Mouse (Mus musculus): ENCODE results near the gene Stx8. TPM values are rescaled to one million over a fixed set of nuclear protein-coding genes. Genes with fewer than 3 reads are reported as not detected.

Stx8 gene
- polyA plus RNA-seq, 1 experiment from 2014 or later, result 68.5 TPM

GRCm38 (mm10) chr11:68205572-68206229 is 239.7 kb downstream of the Stx8 start:
- 0 out of 2 replicates have a peak, but pooled peaks cover 3% of the 10 kb centered on the region for H3K36me3 ChIP-seq (ENCODE audit: control insufficient read depth, insufficient read depth, low read length)
- no peak overlapping the region for H3K4me2 ChIP-seq (replicated peaks; ENCODE audit: low read depth, low read length)
- no peaks in the 10 kb centered on the region for H3K27me3 ChIP-seq (ENCODE audit: control insufficient read depth, insufficient read depth, low read length)
- ATAC-seq (ENCODE audit: insufficient number of reproducible peaks, insufficient read depth, low FRiP score, low read depth), result no peak
- WGBS, result 80% methylated on average over 10 of the region's 10 CpGs
- no peaks in the 10 kb centered on the region for H3K9me3 ChIP-seq (ENCODE audit: control insufficient read depth, low read depth, low read length)
- no peak overlapping the region for H3K9ac ChIP-seq (replicated peaks; ENCODE audit: low read depth, low read length)
- H3K4me3 ChIP-seq (ENCODE audit: low read depth, low read length), result no peak overlapping the region
- no peak overlapping the region; the same call in 1 of the 2 replicates for H3K27ac ChIP-seq (ENCODE audit: low read length)
- peaks cover 26% of the 10 kb centered on the region; the same call in 1 of the 2 replicates for H3K4me1 ChIP-seq (ENCODE audit: control insufficient read depth, insufficient read depth, low read length)

DNA sequence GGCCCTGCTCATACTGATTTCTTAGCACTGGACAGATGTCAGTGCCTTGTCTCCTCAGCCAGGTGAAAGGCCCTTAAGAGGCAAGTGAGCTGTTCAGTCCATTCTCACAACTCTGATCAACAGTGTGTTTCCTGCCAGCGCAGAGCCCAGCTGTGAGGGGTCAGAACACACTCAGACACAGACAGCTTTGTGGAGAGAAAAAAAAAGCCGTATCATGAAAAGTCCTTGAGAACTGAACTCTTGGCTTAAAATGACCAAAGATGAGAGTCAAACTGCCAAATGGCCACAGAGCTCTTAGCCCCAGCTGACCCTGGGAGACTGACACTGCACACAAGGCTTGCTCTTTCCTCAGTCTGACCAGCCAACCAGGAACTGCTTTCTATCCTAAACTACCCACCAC is 242.0 kb downstream of the Stx8 start:
- H3K4me3 ChIP-seq (ENCODE audit: low read depth, low read length), result no peak overlapping the region
- H3K4me1 ChIP-seq (ENCODE audit: control insufficient read depth, insufficient read depth, low read length), result peaks cover 31% of the 10 kb centered on the region; the same call in 1 of the 2 replicates
- WGBS, result 71% methylated on average over 2 of the region's 2 CpGs
- no peak overlapping the region for H3K4me2 ChIP-seq (replicated peaks; ENCODE audit: low read depth, low read length)
- 0 out of 2 replicates have a peak, but pooled peaks cover 3% of the 10 kb centered on the region for H3K36me3 ChIP-seq (ENCODE audit: control insufficient read depth, insufficient read depth, low read length)
- H3K27me3 ChIP-seq (ENCODE audit: control insufficient read depth, insufficient read depth, low read length), result no peaks in the 10 kb centered on the region
- no peak for ATAC-seq (ENCODE audit: insufficient number of reproducible peaks, insufficient read depth, low FRiP score, low read depth)
- H3K27ac ChIP-seq (ENCODE audit: low read length), result peak overlapping the region; percentile 76
- no peaks in the 10 kb centered on the region for H3K9me3 ChIP-seq (ENCODE audit: control insufficient read depth, low read depth, low read length)
- H3K9ac ChIP-seq (replicated peaks; ENCODE audit: low read depth, low read length), result no peak overlapping the region

DNA sequence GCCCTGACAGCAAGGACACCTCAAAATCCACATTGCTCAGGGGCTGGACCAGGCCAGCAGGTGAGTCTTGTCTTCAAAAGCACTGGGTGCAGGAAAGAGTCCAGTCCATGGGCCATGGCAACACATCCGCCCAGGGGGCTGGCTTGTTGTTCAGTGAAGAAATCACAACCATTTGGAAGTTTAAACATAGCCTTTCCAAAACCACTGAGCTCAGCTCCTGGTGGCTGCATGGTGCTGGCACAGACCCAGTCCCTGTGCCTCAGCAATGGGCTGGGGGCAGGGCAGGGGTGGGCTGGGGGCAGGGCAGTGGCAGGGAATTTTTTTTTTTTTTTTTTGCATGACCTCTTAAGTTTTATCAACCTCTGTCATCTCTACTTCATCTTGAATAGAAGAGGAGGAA is 242.6 kb downstream of the Stx8 start:
- Histone ChIP-seq H3K4me3 (ENCODE audit: low read depth, low read length) (no peak overlapping the region), H3K9me3 (ENCODE audit: control insufficient read depth, low read depth, low read length) (no peaks in the 10 kb centered on the region), H3K9ac (replicated peaks; ENCODE audit: low read depth, low read length) (no peak overlapping the region), H3K27ac (ENCODE audit: low read length) (peak overlapping the region; percentile 76), H3K4me2 (replicated peaks; ENCODE audit: low read depth, low read length) (no peak overlapping the region), H3K36me3 (ENCODE audit: control insufficient read depth, insufficient read depth, low read length) (0 out of 2 replicates have a peak, but pooled peaks cover 3% of the 10 kb centered on the region), H3K27me3 (ENCODE audit: control insufficient read depth, insufficient read depth, low read length) (no peaks in the 10 kb centered on the region), H3K4me1 (ENCODE audit: control insufficient read depth, insufficient read depth, low read length) (peaks cover 31% of the 10 kb centered on the region; the same call in 1 of the 2 replicates)
- 73% methylated on average over 1 of the region's 1 CpGs for WGBS
- ATAC-seq (ENCODE audit: insufficient number of reproducible peaks, insufficient read depth, low FRiP score, low read depth), result no peak

GRCm38 (mm10) chr11:68209506-68209905 is 243.5 kb downstream of the Stx8 start:
- H3K9ac ChIP-seq (replicated peaks; ENCODE audit: low read depth, low read length), result no peak overlapping the region
- no peak overlapping the region for H3K4me2 ChIP-seq (replicated peaks; ENCODE audit: low read depth, low read length)
- H3K27ac ChIP-seq (ENCODE audit: low read length), result peak overlapping the region; percentile 72; the same call in 1 of the 2 replicates
- H3K4me1 ChIP-seq (ENCODE audit: control insufficient read depth, insufficient read depth, low read length), result peaks cover 26% of the 10 kb centered on the region; the same call in 1 of the 2 replicates
- no peak for ATAC-seq (ENCODE audit: insufficient number of reproducible peaks, insufficient read depth, low FRiP score, low read depth)
- H3K27me3 ChIP-seq (ENCODE audit: control insufficient read depth, insufficient read depth, low read length), result no peaks in the 10 kb centered on the region
- no peak overlapping the region for H3K4me3 ChIP-seq (ENCODE audit: low read depth, low read length)
- WGBS, result 82% methylated on average over 4 of the region's 4 CpGs
- no peaks in the 10 kb centered on the region for H3K9me3 ChIP-seq (ENCODE audit: control insufficient read depth, low read depth, low read length)
- H3K36me3 ChIP-seq (ENCODE audit: control insufficient read depth, insufficient read depth, low read length), result 0 out of 2 replicates have a peak, but pooled peaks cover 3% of the 10 kb centered on the region

DNA sequence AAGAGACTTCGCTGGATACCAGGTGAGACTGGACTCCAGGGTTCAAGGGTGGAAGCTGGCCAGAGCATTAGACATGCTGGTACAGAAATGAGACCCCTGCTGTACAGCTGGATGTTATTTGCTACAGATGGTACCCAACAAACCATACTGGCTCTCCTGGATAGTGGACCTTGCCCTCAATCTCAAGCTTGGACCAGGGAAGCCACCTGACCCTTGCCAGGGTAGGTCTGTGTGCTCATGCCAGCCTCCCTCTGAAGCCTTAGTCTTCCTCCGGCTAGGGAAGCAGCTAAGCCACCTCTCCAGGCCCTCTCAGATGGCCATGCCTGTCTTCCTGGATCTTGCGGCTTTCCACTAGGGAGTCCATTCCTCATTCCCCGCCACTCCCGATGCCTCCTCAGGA is 244.7 kb downstream of the Stx8 start:
- 94% methylated on average over 5 of the region's 5 CpGs for WGBS
- Histone ChIP-seq H3K27ac (ENCODE audit: low read length) (peak overlapping the region; percentile 72), H3K4me2 (replicated peaks; ENCODE audit: low read depth, low read length) (no peak overlapping the region), H3K36me3 (ENCODE audit: control insufficient read depth, insufficient read depth, low read length) (no peaks in the 10 kb centered on the region), H3K4me3 (ENCODE audit: low read depth, low read length) (no peak overlapping the region), H3K4me1 (ENCODE audit: control insufficient read depth, insufficient read depth, low read length) (peaks cover 32% of the 10 kb centered on the region), H3K9ac (replicated peaks; ENCODE audit: low read depth, low read length) (no peak overlapping the region), H3K27me3 (ENCODE audit: control insufficient read depth, insufficient read depth, low read length) (no peaks in the 10 kb centered on the region), H3K9me3 (ENCODE audit: control insufficient read depth, low read depth, low read length) (no peaks in the 10 kb centered on the region)
- no peak for ATAC-seq (ENCODE audit: insufficient number of reproducible peaks, insufficient read depth, low FRiP score, low read depth)

- H3K4me3 ChIP-seq (ENCODE audit: low read depth, low read length), result no peak overlapping the region
- no peaks in the 10 kb centered on the region for H3K36me3 ChIP-seq (ENCODE audit: control insufficient read depth, insufficient read depth, low read length)
- H3K4me2 ChIP-seq (replicated peaks; ENCODE audit: low read depth, low read length), result no peak overlapping the region
- H3K4me1 ChIP-seq (ENCODE audit: control insufficient read depth, insufficient read depth, low read length), result peaks cover 42% of the 10 kb centered on the region
- peak overlapping the region; percentile 48; the same call in 1 of the 2 replicates for H3K27ac ChIP-seq (ENCODE audit: low read length)
- H3K27me3 ChIP-seq (ENCODE audit: control insufficient read depth, insufficient read depth, low read length), result no peaks in the 10 kb centered on the region
- peak; percentile 23; the same call in 1 of the 2 replicates for ATAC-seq (ENCODE audit: insufficient number of reproducible peaks, insufficient read depth, low FRiP score, low read depth)
- WGBS, result 33% methylated on average over 8 of the region's 8 CpGs
- no peak overlapping the region for H3K9ac ChIP-seq (replicated peaks; ENCODE audit: low read depth, low read length)
- H3K9me3 ChIP-seq (ENCODE audit: control insufficient read depth, low read depth, low read length), result no peaks in the 10 kb centered on the region
Observed at GRCm38 (mm10) chr11:68211924-68212578, 246.1 kb downstream of the Stx8 start.

GRCm38 (mm10) chr11:68213896-68214295 is 247.9 kb downstream of the Stx8 start:
- Histone ChIP-seq H3K27ac (ENCODE audit: low read length) (no peak overlapping the region), H3K36me3 (ENCODE audit: control insufficient read depth, insufficient read depth, low read length) (no peaks in the 10 kb centered on the region), H3K9ac (replicated peaks; ENCODE audit: low read depth, low read length) (no peak overlapping the region), H3K27me3 (ENCODE audit: control insufficient read depth, insufficient read depth, low read length) (no peaks in the 10 kb centered on the region), H3K4me3 (ENCODE audit: low read depth, low read length) (no peak overlapping the region), H3K4me1 (ENCODE audit: control insufficient read depth, insufficient read depth, low read length) (peaks cover 35% of the 10 kb centered on the region), H3K9me3 (ENCODE audit: control insufficient read depth, low read depth, low read length) (no peaks in the 10 kb centered on the region), H3K4me2 (replicated peaks; ENCODE audit: low read depth, low read length) (no peak overlapping the region)
- 76% methylated on average over 3 of the region's 3 CpGs for WGBS
- no peak for ATAC-seq (ENCODE audit: insufficient number of reproducible peaks, insufficient read depth, low FRiP score, low read depth)

GRCm38 (mm10) chr11:68214496-68215205 is 248.7 kb downstream of the Stx8 start:
- 79% methylated on average over 9 of the region's 9 CpGs for WGBS
- no peak for ATAC-seq (ENCODE audit: insufficient number of reproducible peaks, insufficient read depth, low FRiP score, low read depth)
- no peak overlapping the region for H3K27ac ChIP-seq (ENCODE audit: low read length)
- no peaks in the 10 kb centered on the region for H3K27me3 ChIP-seq (ENCODE audit: control insufficient read depth, insufficient read depth, low read length)
- H3K4me3 ChIP-seq (ENCODE audit: low read depth, low read length), result no peak overlapping the region
- H3K9ac ChIP-seq (replicated peaks; ENCODE audit: low read depth, low read length), result no peak overlapping the region
- H3K9me3 ChIP-seq (ENCODE audit: control insufficient read depth, low read depth, low read length), result no peaks in the 10 kb centered on the region
- no peak overlapping the region for H3K4me2 ChIP-seq (replicated peaks; ENCODE audit: low read depth, low read length)
- peaks cover 35% of the 10 kb centered on the region for H3K4me1 ChIP-seq (ENCODE audit: control insufficient read depth, insufficient read depth, low read length)
- no peaks in the 10 kb centered on the region for H3K36me3 ChIP-seq (ENCODE audit: control insufficient read depth, insufficient read depth, low read length)

Data from stomach, embryonic 14.5 days (tissue).